Mouse (Mus musculus): ENCODE results near the gene Calm3.

DNA sequence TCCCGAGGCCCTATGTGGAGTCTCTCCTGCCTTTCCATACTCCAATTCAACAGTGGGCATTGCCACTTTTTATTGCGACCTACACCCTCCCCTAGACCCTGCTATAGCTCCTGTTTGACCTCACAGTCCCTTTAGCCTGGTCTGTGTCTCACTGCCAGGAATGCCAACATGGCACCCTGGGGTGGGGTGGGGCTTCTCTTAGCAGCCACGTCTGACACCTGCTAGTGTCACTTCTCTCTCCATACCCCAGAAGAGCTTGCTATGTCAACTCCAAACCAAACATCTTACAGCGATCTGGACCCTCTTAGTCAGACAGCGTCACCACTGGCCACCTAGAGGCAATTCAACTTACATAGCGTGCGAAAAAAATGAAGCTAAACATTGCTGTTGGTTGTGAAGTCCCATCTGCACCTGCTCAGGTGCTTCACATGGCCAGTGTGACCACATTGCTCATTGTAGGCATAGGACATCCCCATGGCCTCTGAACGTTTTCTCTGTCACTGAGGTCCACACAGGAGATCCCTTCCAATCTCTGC is 25.1 kb upstream of the Calm3 start:
- TF ChIP-seq CTCF (IDR thresholded peaks at IDR 0.05; ENCODE audit: control insufficient read depth, insufficient read depth, low read length) (no peak), POLR2A (IDR thresholded peaks at IDR 0.05; ENCODE audit: borderline replicate concordance, control insufficient read depth, low read depth, low read length) (no peak)
